Mouse (Mus musculus) MEL-GATA-1-ER (cell line): ENCODE results near the gene Ush2a.
A peak's percentile ranks its signal among the peaks of the same experiment; 100 is the strongest.

Experiments used
- DNase-seq: peaks from one replicate; pipeline ENCODE4 v3.0.0-alpha.2; 2012; ENCODE audit warnings: low read depth; ENCODE audit errors: extremely low read depth

Gene Ush2a

DNA sequence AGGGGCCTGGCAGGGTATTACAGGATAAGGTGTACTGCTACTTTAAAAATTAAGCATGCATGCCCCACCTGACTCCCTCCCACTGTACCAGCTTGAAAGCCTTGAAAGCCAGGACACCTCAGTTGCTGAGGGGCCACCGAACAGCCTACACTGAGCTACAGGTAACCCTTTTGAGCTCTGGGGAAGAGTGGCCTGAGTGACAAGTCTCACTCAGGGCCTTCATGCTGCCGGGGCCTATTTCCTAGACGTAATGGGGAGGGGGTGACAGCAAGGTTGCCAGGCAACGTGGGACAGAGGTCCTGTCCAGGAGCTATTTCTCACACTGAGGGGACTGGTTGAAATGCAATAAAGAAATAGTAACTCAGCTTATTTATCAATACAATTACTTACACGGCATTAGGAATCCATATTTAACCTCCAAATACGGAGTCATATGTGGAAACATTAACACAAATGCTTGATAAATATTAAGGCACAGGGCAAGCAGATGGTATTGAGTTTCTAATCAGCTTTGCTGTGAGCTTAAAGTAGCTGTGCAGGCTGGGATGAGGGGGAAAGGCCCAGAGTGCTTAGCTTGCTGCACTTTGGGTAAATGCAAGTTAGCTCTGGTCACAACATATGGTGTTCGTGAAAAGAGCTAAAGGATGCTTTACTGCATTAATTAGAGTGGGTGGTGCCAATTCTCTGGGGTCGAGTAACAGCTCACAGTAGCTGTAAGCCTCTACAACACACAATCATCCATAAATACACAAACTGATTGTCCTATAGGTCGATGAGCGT lies at the start of gene Ush2a:
Gene Ush2a (plus strand): TSS at position 121 of the 780 bp plus-strand sequence.
- DNase-seq: no peak

GRCm38 (mm10) chr1:188214885-188215611 lies 46.8 kb upstream of the Ush2a start:
- DNase-seq: no peak

DNA sequence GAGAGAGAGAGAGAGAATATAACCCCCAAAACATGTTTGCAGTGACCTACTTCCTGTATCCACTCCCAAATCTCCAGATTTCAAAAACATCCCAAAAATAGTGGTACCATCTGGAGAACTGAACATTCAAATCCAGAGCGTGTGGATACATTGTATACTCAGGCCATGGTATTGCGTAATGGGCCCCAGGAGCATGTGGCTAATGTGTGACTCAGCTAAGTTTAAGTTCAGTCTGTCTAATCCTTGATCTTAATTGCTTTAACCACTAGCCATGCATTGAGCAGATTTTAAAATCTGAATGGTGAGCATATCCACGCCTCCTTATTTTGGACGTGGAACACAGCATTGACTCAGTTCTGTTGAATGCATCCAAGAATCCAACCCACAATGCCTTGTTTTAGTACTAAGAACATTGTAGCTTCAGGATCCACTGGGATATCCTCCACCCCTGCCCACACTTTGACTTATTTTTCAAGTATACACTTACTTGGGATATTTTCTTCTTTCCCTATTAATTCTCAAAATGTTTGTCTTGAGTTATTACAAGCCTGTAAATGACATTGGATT lies 40.5 kb upstream of the Ush2a start:
- no peak for DNase-seq

- no peak for DNase-seq
Measured at GRCm38 (mm10) chr1:188233036-188233724, 28.6 kb upstream of the Ush2a start.

- no peak for DNase-seq
Measured at GRCm38 (mm10) chr1:188238636-188239035, 23.2 kb upstream of the Ush2a start.

- DNase-seq: no peak
Measured at GRCm38 (mm10) chr1:188241766-188242165, 20.1 kb upstream of the Ush2a start.

- no peak for DNase-seq
Measured at GRCm38 (mm10) chr1:188257500-188257899, 4.3 kb upstream of the Ush2a start.

DNA sequence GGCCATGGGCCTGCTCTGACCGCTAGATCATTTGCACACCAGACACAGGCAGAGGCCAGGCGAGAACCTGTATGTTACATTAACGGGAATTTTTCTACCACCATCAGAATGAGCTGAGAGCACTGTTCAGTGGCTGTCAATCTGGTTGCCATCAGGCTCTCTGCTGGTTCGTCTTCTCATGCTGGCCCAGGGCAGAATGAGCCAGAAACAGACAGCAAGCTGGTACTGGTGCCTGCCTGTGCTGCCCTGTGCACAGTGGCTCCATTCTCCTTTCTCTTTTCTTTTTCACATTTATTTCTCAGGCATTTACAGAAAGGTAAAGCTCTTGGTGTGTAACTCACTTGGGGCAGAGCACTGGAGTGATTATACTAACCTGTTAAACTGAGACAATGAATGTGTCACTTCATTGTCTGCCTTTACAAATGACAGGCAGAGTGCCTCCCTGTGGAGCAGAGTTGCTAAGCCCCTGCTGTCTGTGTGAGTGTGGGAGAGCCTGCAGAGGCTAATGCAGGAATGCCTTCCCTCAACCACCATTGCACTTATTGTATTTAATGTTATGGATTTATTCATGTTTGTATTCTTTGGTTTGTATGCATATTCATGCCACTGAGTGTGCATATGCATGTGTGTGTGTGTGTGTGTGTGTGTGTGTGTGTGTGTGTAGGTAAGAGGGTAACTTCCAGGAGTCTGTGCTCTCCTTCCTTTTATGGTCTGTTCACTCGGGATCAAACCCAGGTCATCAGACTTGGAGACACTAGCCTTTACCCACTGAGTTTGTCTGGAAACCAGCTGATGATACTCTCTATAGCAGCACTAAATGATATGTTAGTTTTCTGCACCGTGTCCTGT lies 1.3 kb upstream of the Ush2a start:
- no peak for DNase-seq

DNA sequence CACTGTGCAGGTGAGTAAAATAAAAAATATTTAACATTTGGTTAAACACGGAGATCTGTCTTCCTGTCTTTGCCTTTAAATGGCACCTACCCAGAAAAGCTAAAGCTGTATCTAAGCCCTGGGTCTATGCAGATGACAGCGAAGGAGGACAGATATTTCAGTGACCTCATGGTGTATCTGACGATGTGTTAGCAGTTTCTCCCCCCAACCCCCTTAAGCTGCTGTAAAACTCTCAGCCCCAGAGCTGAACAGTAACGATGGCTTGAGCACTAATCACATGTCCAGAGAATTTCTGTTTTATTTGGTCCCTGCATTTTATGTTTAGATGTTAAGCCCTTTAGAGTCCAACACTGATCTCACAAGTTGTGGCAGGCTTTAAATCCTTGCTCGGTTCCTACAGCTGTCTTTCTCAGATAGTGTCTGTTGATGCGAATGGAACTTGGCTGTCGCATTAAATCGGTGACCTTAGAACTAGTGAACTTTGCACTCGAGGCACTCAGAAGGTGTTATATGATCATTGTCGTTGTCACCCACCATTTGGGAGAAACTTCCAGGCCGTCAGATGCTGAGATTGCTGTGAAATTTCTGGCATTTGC lies 5.4 kb downstream of the Ush2a start:
- DNase-seq: no peak

GRCm38 (mm10) chr1:188269071-188269470 lies 7.2 kb downstream of the Ush2a start:
- no peak for DNase-seq

- no peak for DNase-seq
Measured at GRCm38 (mm10) chr1:188313303-188313702, 51.5 kb downstream of the Ush2a start.

GRCm38 (mm10) chr1:188316574-188316973 lies 54.8 kb downstream of the Ush2a start:
- DNase-seq: no peak

GRCm38 (mm10) chr1:188320204-188320603 lies 58.4 kb downstream of the Ush2a start:
- DNase-seq: no peak

DNA sequence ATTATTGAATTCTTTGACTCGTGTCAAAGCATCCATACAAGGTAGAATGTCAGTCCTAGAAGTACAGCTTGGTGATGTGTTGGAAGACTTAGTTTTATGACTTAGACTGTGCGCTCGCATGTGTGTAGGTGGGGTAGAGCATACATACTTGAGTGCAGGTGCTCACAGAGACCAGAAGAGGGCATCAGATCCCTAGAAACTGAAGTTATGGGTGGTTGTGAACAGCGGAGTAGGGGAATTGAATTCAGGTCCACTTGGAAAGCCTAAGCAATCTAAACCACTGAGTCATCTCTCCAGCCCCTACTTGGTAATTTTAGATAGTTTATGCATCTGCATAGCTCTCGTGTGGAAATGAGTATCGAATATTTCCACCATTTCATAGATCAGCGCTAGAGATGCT lies 59.7 kb downstream of the Ush2a start:
- peak; percentile 29 for DNase-seq

GRCm38 (mm10) chr1:188330406-188330805 lies 68.6 kb downstream of the Ush2a start:
- no peak for DNase-seq

- no peak for DNase-seq
Measured at GRCm38 (mm10) chr1:188333936-188334335, 72.1 kb downstream of the Ush2a start.

- peak; percentile 23 for DNase-seq
Measured at GRCm38 (mm10) chr1:188347762-188348161, 85.9 kb downstream of the Ush2a start.

DNA sequence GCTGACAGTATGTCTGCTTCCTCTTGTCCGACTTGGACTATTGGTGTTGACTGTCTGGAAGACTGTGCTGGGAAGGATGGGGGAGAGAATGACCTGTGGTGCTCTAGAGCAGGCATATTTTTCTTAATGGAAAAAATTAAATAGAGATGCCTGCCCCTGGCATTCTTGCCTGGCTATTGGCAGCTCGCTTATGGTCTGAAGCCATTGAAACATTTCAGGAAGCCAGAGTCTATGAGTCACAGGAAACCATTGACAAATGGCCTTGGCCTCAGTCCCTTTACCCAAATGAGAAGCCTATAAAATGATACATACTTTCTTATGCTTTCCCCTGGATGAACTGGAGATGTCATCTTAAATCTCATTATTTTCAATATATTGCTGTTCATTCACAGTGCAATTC lies 92.9 kb downstream of the Ush2a start:
- DNase-seq: no peak

GRCm38 (mm10) chr1:188363548-188363947 lies 101.7 kb downstream of the Ush2a start:
- no peak for DNase-seq

DNA sequence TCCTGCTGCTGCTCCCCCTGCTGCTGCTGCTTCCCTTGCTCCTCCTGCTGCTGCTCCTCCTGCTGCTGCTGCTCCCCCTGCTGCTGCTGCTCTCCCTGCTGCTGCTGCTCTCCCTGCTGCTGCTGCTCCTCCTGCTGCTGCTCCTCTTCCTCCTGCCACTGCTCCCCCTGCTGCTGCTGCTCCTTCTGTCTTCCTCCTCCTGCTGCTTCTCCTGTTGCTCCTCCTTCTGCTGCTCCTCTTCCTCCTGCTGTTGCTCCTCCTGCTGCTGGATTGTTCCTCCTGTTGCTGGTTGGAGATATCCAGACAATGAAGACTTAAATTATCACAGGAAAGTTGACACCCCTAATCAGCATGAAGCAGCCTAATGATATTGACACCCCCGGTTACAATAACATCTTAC lies 123.4 kb downstream of the Ush2a start:
- peak; percentile 46 for DNase-seq
